In genomic region chr6:124531077-124531476, GRCm38 (mm10) we compare ENCODE assay signal across 34 mouse cellular contexts. TPM values are rescaled to one million over a fixed set of nuclear protein-coding genes. Genes with fewer than 3 reads are reported as not detected.
"Had no signal": no experiment of that assay in that cellular context is flagged by ENCODE, and none has a peak within 500 bp of the region (broad histone marks: within the 10 kb centered on the region; RNA-seq: fewer than 3 reads in every experiment).

No protein-coding gene starts in this region.

- H3K36me3 ChIP-seq: embryonic facial prominence, embryonic 10.5 days; embryonic facial prominence, embryonic 12.5 days; embryonic facial prominence, embryonic 13.5 days; embryonic facial prominence, embryonic 15.5 days; forebrain, embryonic 10.5 days; forebrain, embryonic 12.5 days had no signal

- H3K9ac ChIP-seq: embryonic facial prominence, embryonic 12.5 days; embryonic facial prominence, embryonic 13.5 days; embryonic facial prominence, embryonic 15.5 days; forebrain, embryonic 12.5 days; forebrain, embryonic 13.5 days had no signal

- H3K4me2 ChIP-seq: embryonic facial prominence, embryonic 12.5 days; embryonic facial prominence, embryonic 13.5 days; embryonic facial prominence, embryonic 15.5 days; forebrain, embryonic 12.5 days; forebrain, embryonic 13.5 days had no signal

- H3K4me3 ChIP-seq: embryonic facial prominence, embryonic 10.5 days; embryonic facial prominence, embryonic 12.5 days; embryonic facial prominence, embryonic 13.5 days; embryonic facial prominence, embryonic 15.5 days; erythroblast, embryonic 14.5 days; forebrain, embryonic 10.5 days; forebrain, embryonic 12.5 days; forebrain, embryonic 13.5 days; gastrocnemius, adult 2 months; heart, adult 2 months had no signal

- H3K9me3 ChIP-seq: embryonic facial prominence, embryonic 10.5 days; embryonic facial prominence, embryonic 12.5 days; embryonic facial prominence, embryonic 13.5 days; embryonic facial prominence, embryonic 15.5 days; forebrain, embryonic 10.5 days; forebrain, embryonic 12.5 days; forebrain, embryonic 13.5 days had no signal

- H3K27ac ChIP-seq: embryonic facial prominence, embryonic 10.5 days; embryonic facial prominence, embryonic 12.5 days; embryonic facial prominence, embryonic 13.5 days; embryonic facial prominence, embryonic 15.5 days; forebrain, embryonic 10.5 days; forebrain, embryonic 12.5 days; forebrain, embryonic 13.5 days; gastrocnemius, adult 2 months; heart, adult 2 months had no signal

- ATAC-seq: forebrain, embryonic 13.5 days; forebrain, embryonic 14.5 days; forebrain, embryonic 16.5 days had no signal

- H3K4me1 ChIP-seq: embryonic facial prominence, embryonic 10.5 days; embryonic facial prominence, embryonic 12.5 days; embryonic facial prominence, embryonic 13.5 days; embryonic facial prominence, embryonic 15.5 days; forebrain, embryonic 10.5 days; forebrain, embryonic 12.5 days; forebrain, embryonic 13.5 days had no signal

- DNase-seq: cerebellum, adult 18-20 months; cerebellum, adult 2 months; cerebellum, adult 9-10 months; cerebellum, adult 9-11 months; cerebellum, postnatal 10 days; cerebellum, postnatal 14 days; cerebellum, postnatal 25 days; cerebellum, postnatal 36 days; embryo, embryonic 11 days; gastrocnemius, adult 2 months; gastrocnemius, postnatal 10 days; gastrocnemius, postnatal 14 days; gastrocnemius, postnatal 25 days; gastrocnemius, postnatal 36 days; heart, adult 18-20 months; heart, adult 2 months had no signal

- H3K27me3 ChIP-seq: embryonic facial prominence, embryonic 12.5 days; embryonic facial prominence, embryonic 13.5 days; embryonic facial prominence, embryonic 15.5 days; forebrain, embryonic 12.5 days; forebrain, embryonic 13.5 days had no signal

RNA-seq across cellular contexts. Expression of gene C1s1, which starts 11.1 kb away (rescaled TPM):
- total RNA-seq: common myeloid progenitor, adult 5-6 weeks; granulocyte monocyte progenitor cell, adult 5-6 weeks had no signal
- polyA plus RNA-seq: erythroblast, embryonic 14.5 days; forebrain, embryonic 11.5 days had no signal

RNA-seq across cellular contexts. Expression of gene C1ra, which starts 18.9 kb away (rescaled TPM):
- polyA plus RNA-seq: embryonic facial prominence, embryonic 10.5 days had no signal

RNA-seq across cellular contexts. Expression of gene C1rl, which starts 38.2 kb away (rescaled TPM):
- polyA plus RNA-seq: erythroblast, embryonic 14.5 days had no signal

RNA-seq across cellular contexts. Expression of gene C1rb, which starts 39.0 kb away (rescaled TPM):
- total RNA-seq: common myeloid progenitor, adult 5-6 weeks; granulocyte monocyte progenitor cell, adult 5-6 weeks had no signal
- polyA plus RNA-seq: cerebellum, adult 2 months; cortical plate, adult 2 months; embryonic facial prominence, embryonic 10.5 days; embryonic facial prominence, embryonic 11.5 days; embryonic facial prominence, embryonic 12.5 days; embryonic facial prominence, embryonic 13.5 days; embryonic facial prominence, embryonic 14.5 days; embryonic facial prominence, embryonic 15.5 days; erythroblast, embryonic 14.5 days; forebrain, embryonic 10.5 days; forebrain, embryonic 11.5 days; forebrain, embryonic 12.5 days; forebrain, embryonic 13.5 days; forebrain, embryonic 14.5 days; forebrain, embryonic 16.5 days; frontal cortex, adult 2 months; gonadal fat pad, adult 2 months; heart, adult 2 months had no signal
